Mouse (Mus musculus) liver, adult 2 months (tissue): ENCODE data around the gene Dnah3. TPM values are rescaled to one million over a fixed set of nuclear protein-coding genes. Genes with fewer than 3 reads are reported as not detected.

Source experiments
- DNase-seq: peaks from one replicate; pipeline ENCODE4 v3.0.0-alpha.2; 2011; ENCODE audit warnings: low read depth, low spot score; ENCODE audit errors: extremely low read depth
- H3K27ac ChIP-seq: fragments of 200-500 bp; replicated peaks from 2 replicates; pipeline ENCODE4 v1.5.1; 2012; ENCODE audit warnings: low read depth, mild to moderate bottlenecking, control low read depth, inconsistent platforms, low read length; ENCODE audit not compliant: insufficient read depth
- H3K27me3 ChIP-seq: fragments of 200-500 bp; 2 replicates; pipeline ENCODE4 v1.6.1; 2012; ENCODE audit warnings: mild to moderate bottlenecking, moderate library complexity, low read length, inconsistent platforms; ENCODE audit not compliant: control insufficient read depth, insufficient read depth
- H3K36me3 ChIP-seq: fragments of 200-500 bp; 2 replicates; pipeline ENCODE4 v1.6.1; 2012; ENCODE audit warnings: low read length, inconsistent platforms; ENCODE audit not compliant: control insufficient read depth, insufficient read depth
- H3K4me1 ChIP-seq: fragments of 200-500 bp; 2 replicates; pipeline ENCODE4 v1.6.1; 2011; ENCODE audit warnings: low read length; ENCODE audit not compliant: control insufficient read depth, insufficient read depth
- H3K4me3 ChIP-seq: fragments of 200-500 bp; 2 replicates; pipeline ENCODE4 v1.5.1; 2011; ENCODE audit warnings: low read depth, mild to moderate bottlenecking, control low read depth, low read length, moderate library complexity; ENCODE audit not compliant: insufficient read depth
- H3K79me2 ChIP-seq: fragments of 200-500 bp; 2 replicates; pipeline ENCODE4 v1.6.1; 2012; ENCODE audit warnings: inconsistent platforms, mild to moderate bottlenecking, low read length, moderate library complexity; ENCODE audit not compliant: control insufficient read depth, insufficient read depth
- H3K9ac ChIP-seq: fragments of 200-500 bp; 2 replicates; pipeline ENCODE4 v1.6.1; 2012; ENCODE audit warnings: low read depth, mild to moderate bottlenecking, control low read depth, inconsistent platforms, low read length
- CTCF ChIP-seq: fragments of 200-500 bp; IDR thresholded peaks from 2 replicates; pipeline ENCODE4 v1.5.1; 2011; ENCODE audit warnings: low read depth, low read length, control low read depth
- POLR2A ChIP-seq: fragments of 200-500 bp; IDR thresholded peaks from 2 replicates; pipeline ENCODE4 v1.6.1; 2011; ENCODE audit warnings: low read length, control low read depth; ENCODE audit not compliant: insufficient read depth; ENCODE audit errors: extremely low read depth
- WGBS: fragments of 180-500 bp; shearing (Covaris S2); methylation state at CpG from one replicate; pipeline ENCODE4 v1.1.7; 2018; 5-methylcytosine and 5-hydroxymethylcytosine counted together
- polyA plus RNA-seq: library from polyadenylated mRNA; depleted of rRNA; stranded (reverse); fragments of >200 nt; gene quantifications from 2 replicates; pipeline ENCODE4 v1.2.3, GENCODE M21; 2012; rRNA removed
- total RNA-seq: library from RNA; depleted of rRNA; stranded (reverse); fragments of >200 nt; gene quantifications from 2 replicates; pipeline ENCODE4 v1.2.3, GENCODE M21; 2014; rRNA removed

The Dnah3 gene
- not detected in 2 replicates for total RNA-seq
- polyA plus RNA-seq, result not detected in 2 replicates

DNA sequence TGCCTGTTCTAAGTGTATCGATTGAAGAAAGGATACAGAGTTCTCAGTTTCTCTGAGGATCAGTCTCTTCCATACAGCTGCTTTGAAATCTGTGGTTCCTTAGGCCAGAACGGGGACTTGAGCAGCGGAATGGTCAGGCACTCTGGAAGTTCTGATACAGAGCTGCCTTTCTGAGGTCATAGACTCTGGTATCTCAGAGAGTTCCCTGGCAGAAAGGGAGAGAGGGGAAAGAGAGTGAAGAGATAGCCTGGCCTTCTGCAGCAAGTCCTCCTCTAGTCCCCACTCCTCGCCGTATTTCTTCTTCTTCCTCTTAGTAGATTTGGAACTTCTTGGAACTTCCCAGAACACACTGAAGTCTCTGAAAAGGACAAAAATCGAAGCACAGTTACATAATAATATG is at the start of gene Dnah3:
Gene Dnah3 (minus strand): TSS at position 101 of the 400 bp plus-strand sequence.
- TF ChIP-seq CTCF (no peak), POLR2A (no peak)
- no peak within 1 kb of the TSS for H3K27ac ChIP-seq
- H3K27me3 ChIP-seq, result no peaks in the 10 kb centered on the region
- no peaks in the 10 kb centered on the region for H3K36me3 ChIP-seq
- H3K79me2 ChIP-seq, result no peaks in the 10 kb centered on the region
- no peak within 1 kb of the TSS for H3K4me3 ChIP-seq
- 84% methylated on average over 6 of the region's 6 CpGs for WGBS
- H3K9ac ChIP-seq, result no peak within 1 kb of the TSS
- no peaks in the 10 kb centered on the region for H3K4me1 ChIP-seq
- DNase-seq, result no peak

DNA sequence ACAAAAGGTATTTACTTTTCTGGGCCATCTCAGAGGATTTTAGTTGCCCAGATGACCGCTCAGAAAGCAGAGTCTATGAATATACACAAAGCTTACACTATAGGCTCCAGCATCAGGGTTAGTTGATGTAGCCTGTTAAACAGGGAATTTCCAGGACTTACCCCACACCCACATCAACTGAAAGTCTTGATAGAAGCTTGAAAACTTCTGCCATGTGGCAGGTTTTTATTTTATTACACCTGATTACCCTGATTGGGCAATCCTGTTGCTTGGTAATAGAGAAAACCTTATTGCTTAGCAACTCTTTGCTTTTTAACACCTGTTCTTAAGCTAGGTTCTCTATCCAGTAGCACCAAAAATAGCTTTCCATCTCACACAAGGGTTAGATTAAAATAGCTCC is 47.7 kb upstream of the Dnah3 start:
- H3K36me3 ChIP-seq, result no peaks in the 10 kb centered on the region
- no peak overlapping the region for H3K27ac ChIP-seq
- H3K4me1 ChIP-seq, result no peaks in the 10 kb centered on the region
- TF ChIP-seq POLR2A, result no peak
- TF ChIP-seq CTCF, result no peak
- no peak for DNase-seq
- H3K79me2 ChIP-seq, result no peaks in the 10 kb centered on the region
- WGBS, result 79% methylated on average over 1 of the region's 1 CpGs
- no peak overlapping the region for H3K9ac ChIP-seq
- no peaks in the 10 kb centered on the region for H3K27me3 ChIP-seq
- H3K4me3 ChIP-seq, result no peak overlapping the region

DNA sequence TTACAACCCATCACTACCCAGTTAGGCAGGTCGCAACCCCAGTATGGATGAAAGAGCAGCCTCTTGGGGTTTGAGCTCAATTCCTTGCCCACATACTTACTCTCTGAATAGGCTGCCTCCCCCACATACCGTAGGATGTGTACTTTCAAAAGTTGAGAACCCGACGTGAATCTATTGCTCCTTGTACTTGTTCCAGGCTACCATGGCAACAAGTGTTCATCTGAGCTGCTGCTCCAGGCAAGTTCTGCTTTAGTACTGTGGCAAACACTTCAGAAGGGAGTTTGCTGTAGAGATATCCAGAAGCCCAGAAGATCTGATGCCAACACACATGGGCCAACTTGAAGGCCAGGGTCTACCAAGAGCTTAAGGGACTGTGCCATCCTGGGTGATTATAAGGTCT is 33.9 kb upstream of the Dnah3 start:
- no peak overlapping the region for H3K4me3 ChIP-seq
- no peak for DNase-seq
- no peaks in the 10 kb centered on the region for H3K27me3 ChIP-seq
- H3K4me1 ChIP-seq, result peaks cover 2% of the 10 kb centered on the region; the same call in 1 of the 2 replicates
- H3K36me3 ChIP-seq, result no peaks in the 10 kb centered on the region
- no peak for TF ChIP-seq CTCF
- TF ChIP-seq POLR2A, result no peak
- H3K9ac ChIP-seq, result no peak overlapping the region
- no peak overlapping the region for H3K27ac ChIP-seq
- 88% methylated on average over 4 of the region's 4 CpGs for WGBS
- H3K79me2 ChIP-seq, result no peaks in the 10 kb centered on the region

DNA sequence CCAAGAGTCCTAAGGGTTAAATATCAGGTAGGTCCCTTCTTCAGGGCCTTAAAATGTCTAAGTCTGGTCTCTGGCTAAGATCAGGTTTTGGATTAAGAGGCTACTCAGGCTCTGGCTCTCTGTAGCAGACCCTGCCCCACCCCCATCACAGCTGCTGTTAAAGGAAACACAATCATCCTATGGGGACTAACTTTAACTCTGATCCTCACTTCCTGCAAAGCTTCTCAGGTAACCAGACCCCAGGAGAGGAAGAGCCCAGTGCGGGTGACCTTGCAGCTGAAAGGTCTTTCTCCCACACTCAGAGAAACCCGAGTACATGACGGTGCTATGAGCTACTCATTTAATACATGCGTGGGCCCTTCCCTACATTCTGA is 32.6 kb upstream of the Dnah3 start:
- Histone ChIP-seq H3K36me3 (no peaks in the 10 kb centered on the region), H3K27ac (no peak overlapping the region), H3K4me3 (no peak overlapping the region), H3K9ac (no peak overlapping the region), H3K79me2 (no peaks in the 10 kb centered on the region), H3K27me3 (no peaks in the 10 kb centered on the region), H3K4me1 (peaks cover 3% of the 10 kb centered on the region; the same call in 1 of the 2 replicates)
- DNase-seq, result no peak
- TF ChIP-seq CTCF, result no peak
- no peak for TF ChIP-seq POLR2A
- 78% methylated on average over 4 of the region's 4 CpGs for WGBS

DNA sequence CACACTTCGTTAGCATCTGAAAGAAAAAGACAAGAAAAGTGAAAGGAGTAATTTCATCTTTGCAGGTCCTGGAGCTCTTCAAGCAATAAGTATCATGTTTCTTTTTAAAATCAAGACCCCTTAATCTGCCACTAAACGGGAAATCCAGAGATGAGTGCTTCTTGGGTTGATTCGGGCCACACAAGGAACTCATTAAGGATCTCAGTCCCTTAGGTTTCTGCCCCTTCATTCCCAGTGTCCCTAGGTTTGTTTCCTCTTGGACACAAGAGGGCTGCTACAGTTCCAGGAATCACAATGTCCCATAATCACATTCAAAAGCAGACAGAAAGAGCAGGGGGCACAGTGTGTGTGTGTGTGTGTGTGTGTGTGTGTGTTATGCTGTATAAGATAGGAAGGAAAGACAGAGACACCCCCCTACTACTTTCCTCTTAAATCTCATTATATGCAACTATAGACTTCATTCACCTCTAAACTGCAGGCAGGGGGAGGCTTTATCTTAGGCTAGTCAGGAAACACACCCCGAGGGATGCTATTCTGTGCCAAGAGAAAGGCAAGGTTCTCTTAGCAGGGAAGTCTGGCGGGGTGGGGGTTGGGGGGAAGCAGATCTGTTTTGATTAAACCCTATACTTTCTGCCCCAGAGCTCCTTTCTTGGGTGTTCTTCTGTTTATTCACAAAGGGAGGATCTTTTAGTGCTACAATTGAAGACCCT is 32.1 kb upstream of the Dnah3 start:
- H3K4me1 ChIP-seq, result peaks cover 3% of the 10 kb centered on the region; the same call in 1 of the 2 replicates
- 78% methylated on average over 5 of the region's 5 CpGs for WGBS
- H3K27ac ChIP-seq, result no peak overlapping the region
- H3K9ac ChIP-seq, result no peak overlapping the region
- no peaks in the 10 kb centered on the region for H3K79me2 ChIP-seq
- H3K36me3 ChIP-seq, result no peaks in the 10 kb centered on the region
- no peak overlapping the region for H3K4me3 ChIP-seq
- no peaks in the 10 kb centered on the region for H3K27me3 ChIP-seq
- TF ChIP-seq POLR2A (no peak), CTCF (no peak)
- no peak for DNase-seq

DNA sequence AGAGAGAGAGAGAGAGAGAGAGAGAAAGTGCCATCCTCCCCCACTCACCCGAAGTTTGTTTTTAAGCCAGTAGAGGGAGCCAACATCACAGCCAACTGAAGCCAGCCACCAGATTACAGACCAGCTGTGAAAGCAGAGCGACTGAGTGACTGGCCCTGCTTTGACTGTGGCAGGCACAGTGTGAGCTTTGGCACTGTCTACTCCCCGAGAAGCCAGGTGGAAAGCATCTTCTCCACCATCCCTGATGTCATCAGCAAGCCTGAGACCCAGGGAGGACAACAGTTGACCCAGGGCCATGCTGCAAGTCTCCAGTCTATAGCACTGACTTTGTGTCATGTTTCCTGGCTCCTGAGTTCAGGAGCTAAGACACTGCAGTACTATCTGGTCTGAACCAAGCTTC is 29.8 kb upstream of the Dnah3 start:
- Histone ChIP-seq H3K36me3 (no peaks in the 10 kb centered on the region), H3K9ac (no peak overlapping the region), H3K27me3 (no peaks in the 10 kb centered on the region), H3K4me3 (no peak overlapping the region), H3K79me2 (no peaks in the 10 kb centered on the region), H3K27ac (no peak overlapping the region), H3K4me1 (peaks cover 3% of the 10 kb centered on the region; the same call in 1 of the 2 replicates)
- DNase-seq, result peak; percentile 72
- WGBS, result 0% methylated on average over 3 of the region's 3 CpGs
- peak; percentile 78 for TF ChIP-seq CTCF
- no peak for TF ChIP-seq POLR2A
